16 mouse cellular contexts compared by ENCODE assay signal in genomic region chr9:109813424-109813823, GRCm38 (mm10). TPM values are rescaled to one million over a fixed set of nuclear protein-coding genes. Genes with fewer than 3 reads are reported as not detected.
DNase-seq lines count a peak whose midpoint lies in the region; ATAC-seq and TF ChIP-seq lines count a peak whose summit lies in the region.
"Had no signal": no experiment of that assay in that cellular context is flagged by ENCODE, and none has a peak within 500 bp of the region (broad histone marks: within the 10 kb centered on the region; RNA-seq: fewer than 3 reads in every experiment).

No protein-coding gene starts in this region.

- TF ChIP-seq EP300 in heart, postnatal 0 days (IDR thresholded peaks at IDR 0.05; ENCODE audit: low read depth), result no peak

- H3K27me3 ChIP-seq in heart, postnatal 0 days (ENCODE audit: control insufficient read depth, insufficient read depth, low read length), result no peaks in the 10 kb centered on the region
- no peaks in the 10 kb centered on the region for H3K27me3 ChIP-seq in lung, embryonic 16.5 days (ENCODE audit: control insufficient read depth, insufficient read depth, low read depth, low read length)
- H3K27me3 ChIP-seq in thymus, adult 2 months (ENCODE audit: control insufficient read depth, insufficient read depth, low read length), result no peaks in the 10 kb centered on the region
- H3K27me3 ChIP-seq: embryonic facial prominence, embryonic 15.5 days; liver, embryonic 15.5 days had no signal

- 30% methylated on average over 7 of the region's 7 CpGs for WGBS in heart, postnatal 0 days
- WGBS in lung, embryonic 16.5 days, result 50% methylated on average over 7 of the region's 7 CpGs
- WGBS in thymus, adult 2 months, result 43% methylated on average over 7 of the region's 7 CpGs

- no peak overlapping the region for H3K4me3 ChIP-seq in heart, postnatal 0 days (ENCODE audit: low read depth, low read length)
- H3K4me3 ChIP-seq in lung, embryonic 16.5 days (ENCODE audit: low read length), result no peak overlapping the region
- no peak overlapping the region for H3K4me3 ChIP-seq in thymus, adult 2 months (ENCODE audit: control insufficient read depth, insufficient read depth, low read length)
- H3K4me3 ChIP-seq: embryonic facial prominence, embryonic 15.5 days; gastrocnemius, adult 2 months; liver, embryonic 15.5 days had no signal

- no peaks in the 10 kb centered on the region for H3K9me3 ChIP-seq in heart, postnatal 0 days (replicated peaks; ENCODE audit: control insufficient read depth, low read length)
- no peaks in the 10 kb centered on the region for H3K9me3 ChIP-seq in lung, embryonic 16.5 days (ENCODE audit: control insufficient read depth, low read length)
- H3K9me3 ChIP-seq: embryonic facial prominence, embryonic 15.5 days; liver, embryonic 15.5 days had no signal

- peak; percentile 7 to 25 for DNase-seq in cerebellum, postnatal 10 days
- DNase-seq in cerebellum, adult 11-12 months, result no peak
- peak; percentile 33 for DNase-seq in heart, postnatal 0 days (ENCODE audit: low spot score)
- DNase-seq in heart, adult 18-20 months, result no peak
- no peak for DNase-seq in lung, postnatal 25 days (ENCODE audit: low spot score)
- DNase-seq in mesoderm, embryonic 11.5 days (ENCODE audit: low read depth, low spot score), result peak; percentile 17
- no peak for DNase-seq in thymus, adult 2 months
- DNase-seq: cerebellum, adult 8-10 months; gastrocnemius, adult 2 months had no signal

- no peak overlapping the region for H3K27ac ChIP-seq in heart, postnatal 0 days (ENCODE audit: low read depth)
- no peak overlapping the region for H3K27ac ChIP-seq in lung, embryonic 16.5 days (ENCODE audit: low read length)
- H3K27ac ChIP-seq in thymus, adult 2 months (ENCODE audit: control insufficient read depth, insufficient read depth, low read length), result no peak overlapping the region
- H3K27ac ChIP-seq: embryonic facial prominence, embryonic 15.5 days; gastrocnemius, adult 2 months; liver, embryonic 15.5 days had no signal

- H3K36me3 ChIP-seq in heart, postnatal 0 days (replicated peaks; ENCODE audit: control insufficient read depth, insufficient read depth, low read length), result no peaks in the 10 kb centered on the region
- no peaks in the 10 kb centered on the region for H3K36me3 ChIP-seq in lung, embryonic 16.5 days (ENCODE audit: control insufficient read depth, insufficient read depth, low read length)
- H3K36me3 ChIP-seq in thymus, adult 2 months (ENCODE audit: control insufficient read depth, insufficient read depth, low read length), result no peaks in the 10 kb centered on the region
- H3K36me3 ChIP-seq: embryonic facial prominence, embryonic 15.5 days; liver, embryonic 15.5 days had no signal

- TF ChIP-seq POLR2A in thymus, adult 2 months (IDR thresholded peaks at IDR 0.05; ENCODE audit: control insufficient read depth, extremely low read depth, insufficient read depth, low read length, poor library complexity), result no peak

- TF ChIP-seq CTCF in heart, postnatal 0 days (IDR thresholded peaks at IDR 0.05; ENCODE audit: low read depth), result no peak
- TF ChIP-seq CTCF in thymus, adult 2 months (IDR thresholded peaks at IDR 0.05; ENCODE audit: borderline replicate concordance, control insufficient read depth, extremely low read depth, insufficient read depth, low read length, poor library complexity), result no peak

- peaks cover 5% of the 10 kb centered on the region; the same call in 1 of the 2 replicates for H3K4me1 ChIP-seq in heart, postnatal 0 days (ENCODE audit: control insufficient read depth, insufficient read depth)
- no peaks in the 10 kb centered on the region for H3K4me1 ChIP-seq in lung, embryonic 16.5 days (replicated peaks; ENCODE audit: control insufficient read depth, insufficient read depth, low read length)
- H3K4me1 ChIP-seq in thymus, adult 2 months (replicated peaks; ENCODE audit: control insufficient read depth, insufficient read depth, low read length), result no peaks in the 10 kb centered on the region
- H3K4me1 ChIP-seq: embryonic facial prominence, embryonic 15.5 days; liver, embryonic 15.5 days had no signal

- no peak for ATAC-seq in heart, postnatal 0 days (ENCODE audit: insufficient read depth, low read depth)
- ATAC-seq in lung, embryonic 16.5 days (ENCODE audit: low read depth), result peak; percentile 47
- ATAC-seq: inflammation-experienced regulatory T-cells, adult 6 months had no signal

- H3K9ac ChIP-seq in heart, postnatal 0 days (replicated peaks; ENCODE audit: low read depth, low read length), result no peak overlapping the region
- H3K9ac ChIP-seq in lung, embryonic 16.5 days (ENCODE audit: low read length), result no peak overlapping the region
- H3K9ac ChIP-seq: embryonic facial prominence, embryonic 15.5 days; liver, embryonic 15.5 days had no signal

- H3K4me2 ChIP-seq in heart, postnatal 0 days (ENCODE audit: low read depth, low read length), result peak overlapping the region; percentile 3; the same call in 1 of the 2 replicates
- no peak overlapping the region for H3K4me2 ChIP-seq in lung, embryonic 16.5 days (ENCODE audit: low read depth, low read length)
- H3K4me2 ChIP-seq: embryonic facial prominence, embryonic 15.5 days; liver, embryonic 15.5 days had no signal

RNA-seq across cellular contexts. Expression of gene Spink8, which starts 1.3 kb away (rescaled TPM):
- total RNA-seq in heart, postnatal 0 days (2014; rRNA removed; ENCODE audit: low replicate concordance), result not detected in 2 replicates
- not detected in 2 replicates for polyA plus RNA-seq in heart, postnatal 0 days (2015; fragmentation: Nextera tagmentation; extraction: Ambion mirVana)
- total RNA-seq in heart, adult 18-20 months (2021), result not detected
- polyA plus RNA-seq in lung, embryonic 16.5 days (2015; fragmentation: Nextera tagmentation; extraction: Ambion mirVana), result not detected in 2 replicates
- polyA plus RNA-seq in thymus, adult 2 months (2012; rRNA removed), result 0.18 TPM in 1 of 2 replicates, not detected in the other
- total RNA-seq: gastrocnemius, adult 2 months had no signal
- polyA plus RNA-seq: inflammation-experienced regulatory T-cells, adult 6 months; liver, embryonic 15.5 days; stomach, embryonic 14.5 days had no signal

RNA-seq across cellular contexts. Expression of gene Nme6, which starts 19.1 kb away (rescaled TPM):
- 30.4 and 37.3 TPM in 2 replicates for total RNA-seq in heart, postnatal 0 days (2014; rRNA removed; ENCODE audit: low replicate concordance)
- polyA plus RNA-seq in heart, postnatal 0 days (2015; fragmentation: Nextera tagmentation; extraction: Ambion mirVana), result 42.2 and 48.2 TPM in 2 replicates
- total RNA-seq in heart, adult 18-20 months (2021), result 10 to 100 TPM; 23.4 to 25.3 TPM
- polyA plus RNA-seq in lung, embryonic 16.5 days (2015; fragmentation: Nextera tagmentation; extraction: Ambion mirVana), result 48.3 and 50.1 TPM in 2 replicates
- 18.5 and 21.3 TPM in 2 replicates for polyA plus RNA-seq in thymus, adult 2 months (2012; rRNA removed)

RNA-seq across cellular contexts. Expression of gene Fbxw27, which starts 23.0 kb away (rescaled TPM):
- not detected in 2 replicates for total RNA-seq in heart, postnatal 0 days (2014; rRNA removed; ENCODE audit: low replicate concordance)
- not detected in 2 replicates for polyA plus RNA-seq in heart, postnatal 0 days (2015; fragmentation: Nextera tagmentation; extraction: Ambion mirVana)
- not detected for total RNA-seq in heart, adult 18-20 months (2021)
- polyA plus RNA-seq in lung, embryonic 16.5 days (2015; fragmentation: Nextera tagmentation; extraction: Ambion mirVana), result not detected in 2 replicates
- polyA plus RNA-seq in thymus, adult 2 months (2012; rRNA removed), result not detected in 2 replicates
- total RNA-seq: ES-E14; gastrocnemius, adult 2 months; left cerebral cortex, adult 8-10 months had no signal
- polyA plus RNA-seq: embryonic facial prominence, embryonic 15.5 days; inflammation-experienced regulatory T-cells, adult 6 months; liver, embryonic 15.5 days; stomach, embryonic 14.5 days had no signal

RNA-seq across cellular contexts. Expression of gene Camp, which starts 36.0 kb away (rescaled TPM):
- total RNA-seq in heart, postnatal 0 days (2014; rRNA removed; ENCODE audit: low replicate concordance), result 8.4 TPM in 1 of 2 replicates, not detected in the other
- polyA plus RNA-seq in heart, postnatal 0 days (2015; fragmentation: Nextera tagmentation; extraction: Ambion mirVana), result 0.89 and 1.2 TPM in 2 replicates
- not detected for total RNA-seq in heart, adult 18-20 months (2021)
- 0.90 and 4.4 TPM in 2 replicates for polyA plus RNA-seq in lung, embryonic 16.5 days (2015; fragmentation: Nextera tagmentation; extraction: Ambion mirVana)
- polyA plus RNA-seq in thymus, adult 2 months (2012; rRNA removed), result 14.2 and 22.2 TPM in 2 replicates
- total RNA-seq: ES-E14; gastrocnemius, adult 2 months; left cerebral cortex, adult 8-10 months had no signal

Comparison
In these comparisons a context has a peak if more than half of its experiments do, and no peak if none do; other contexts are left out.
1. DNase-seq: peak in cerebellum, postnatal 10 days (2 of 2), heart, postnatal 0 days (single experiment) and mesoderm, embryonic 11.5 days (single experiment); none in cerebellum, adult 11-12 months (single experiment), heart, adult 18-20 months (0 of 2), lung, postnatal 25 days (single experiment) and thymus, adult 2 months (single experiment).